Mouse (Mus musculus): ENCODE results near the gene Man2b1. TPM values are rescaled to one million over a fixed set of nuclear protein-coding genes. Genes with fewer than 3 reads are reported as not detected.

Man2b1 gene
- polyA plus RNA-seq, 1 experiment = 38.1 TPM

DNA sequence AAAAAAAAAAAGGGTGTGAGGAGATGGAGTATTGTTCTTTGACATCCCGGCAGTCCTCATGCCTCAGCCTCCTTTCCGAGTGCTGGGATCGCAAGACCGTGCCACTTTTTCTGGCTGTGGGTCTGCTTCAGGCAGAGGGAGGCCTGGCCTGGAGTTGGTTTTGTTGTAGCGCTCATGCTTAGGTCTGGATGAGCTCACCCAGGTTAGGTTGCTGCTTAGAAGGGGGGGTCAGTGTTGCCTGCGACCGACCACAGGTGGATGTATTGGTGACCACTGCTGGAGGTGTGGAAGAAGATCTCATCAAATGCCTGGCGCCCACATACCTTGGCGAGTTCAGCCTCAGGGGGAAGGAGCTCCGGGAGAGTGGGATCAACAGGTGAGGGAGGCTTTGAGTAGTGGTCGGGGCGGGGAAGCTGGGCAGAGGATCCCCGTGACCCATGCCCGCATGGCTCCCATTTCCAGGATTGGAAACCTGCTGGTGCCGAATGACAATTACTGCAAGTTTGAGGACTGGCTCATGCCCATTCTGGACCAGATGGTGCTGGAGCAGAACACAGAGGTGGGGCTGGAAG is 9.9 kb upstream of the Man2b1 start:
- H3K27me3 ChIP-seq (ENCODE audit: control insufficient read depth, insufficient read depth, low read length) = no peaks in the 10 kb centered on the region
- 89% methylated on average over 15 of the region's 15 CpGs for WGBS
- TF ChIP-seq CTCF (IDR thresholded peaks at IDR 0.05; ENCODE audit: extremely low read depth, insufficient read length, insufficient replicate concordance, low read depth, low read length) = no peak
- TF ChIP-seq POLR2A (IDR thresholded peaks at IDR 0.05; ENCODE audit: low read depth, low read length) = no peak

DNA sequence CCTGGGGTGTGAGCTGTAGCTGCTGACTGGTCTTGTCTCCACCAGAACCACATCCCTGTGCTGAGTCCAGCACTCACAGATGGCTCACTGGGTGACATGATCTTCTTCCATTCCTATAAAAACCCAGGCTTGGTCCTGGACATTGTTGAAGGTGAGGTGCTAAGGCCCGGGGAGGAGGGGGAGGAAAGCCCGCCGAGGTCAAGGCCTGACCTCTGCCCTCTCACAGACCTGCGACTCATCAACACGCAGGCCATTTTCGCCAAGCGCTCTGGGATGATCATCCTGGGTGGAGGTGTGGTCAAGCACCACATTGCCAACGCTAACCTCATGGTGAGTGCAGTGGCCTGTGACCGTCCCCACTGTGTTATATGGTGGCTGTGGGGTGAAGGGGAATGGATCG is 8.9 kb upstream of the Man2b1 start:
- H3K4me3 ChIP-seq (ENCODE audit: low read depth, low read length) = no peak overlapping the region
- no peaks in the 10 kb centered on the region for H3K27me3 ChIP-seq (ENCODE audit: control insufficient read depth, insufficient read depth, low read length)
- 81% methylated on average over 10 of the region's 10 CpGs for WGBS
- peaks cover 12% of the 10 kb centered on the region; the same call in 1 of the 2 replicates for H3K4me1 ChIP-seq (ENCODE audit: control insufficient read depth, insufficient read depth, insufficient read length, low read length)
- H3K27ac ChIP-seq (ENCODE audit: insufficient read depth, low read depth, low read length) = no peak overlapping the region
- TF ChIP-seq POLR2A (IDR thresholded peaks at IDR 0.05; ENCODE audit: low read depth, low read length) = no peak
- no peak for TF ChIP-seq CTCF (IDR thresholded peaks at IDR 0.05; ENCODE audit: extremely low read depth, insufficient read length, insufficient replicate concordance, low read depth, low read length)
- peaks cover 25% of the 10 kb centered on the region for H3K36me3 ChIP-seq (ENCODE audit: control insufficient read depth, insufficient read depth, low read length)

More for the DNA sequence above, 9.9 kb upstream of the Man2b1 start:
- Histone ChIP-seq H3K4me3 (ENCODE audit: low read depth, low read length) (no peak overlapping the region), H3K27ac (ENCODE audit: insufficient read depth, low read depth, low read length) (no peak overlapping the region), H3K36me3 (ENCODE audit: control insufficient read depth, insufficient read depth, low read length) (peaks cover 25% of the 10 kb centered on the region), H3K4me1 (ENCODE audit: control insufficient read depth, insufficient read depth, insufficient read length, low read length) (peaks cover 12% of the 10 kb centered on the region; the same call in 1 of the 2 replicates)

DNA sequence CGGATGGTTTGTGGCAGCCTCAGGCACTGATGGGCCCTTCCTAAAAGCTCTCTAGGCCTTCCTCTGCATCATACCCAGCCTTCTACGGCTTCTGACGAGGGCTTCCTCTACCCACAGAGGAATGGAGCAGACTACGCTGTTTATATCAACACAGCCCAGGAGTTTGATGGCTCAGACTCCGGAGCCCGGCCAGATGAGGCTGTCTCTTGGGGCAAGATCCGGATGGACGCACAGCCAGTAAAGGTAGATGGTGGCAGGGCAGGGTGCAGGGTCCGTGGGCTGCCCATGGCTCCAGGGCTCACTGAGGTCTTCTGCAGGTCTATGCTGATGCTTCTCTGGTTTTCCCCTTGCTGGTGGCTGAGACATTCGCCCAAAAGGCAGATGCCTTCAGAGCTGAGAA is 8.5 kb upstream of the Man2b1 start:
- H3K4me1 ChIP-seq (ENCODE audit: control insufficient read depth, insufficient read depth, insufficient read length, low read length) = peaks cover 12% of the 10 kb centered on the region; the same call in 1 of the 2 replicates
- no peak overlapping the region for H3K27ac ChIP-seq (ENCODE audit: insufficient read depth, low read depth, low read length)
- H3K36me3 ChIP-seq (ENCODE audit: control insufficient read depth, insufficient read depth, low read length) = peaks cover 25% of the 10 kb centered on the region
- H3K4me3 ChIP-seq (ENCODE audit: low read depth, low read length) = no peak overlapping the region
- TF ChIP-seq POLR2A (IDR thresholded peaks at IDR 0.05; ENCODE audit: low read depth, low read length) (no peak), CTCF (IDR thresholded peaks at IDR 0.05; ENCODE audit: extremely low read depth, insufficient read length, insufficient replicate concordance, low read depth, low read length) (no peak)
- 95% methylated on average over 10 of the region's 10 CpGs for WGBS
- no peaks in the 10 kb centered on the region for H3K27me3 ChIP-seq (ENCODE audit: control insufficient read depth, insufficient read depth, low read length)

DNA sequence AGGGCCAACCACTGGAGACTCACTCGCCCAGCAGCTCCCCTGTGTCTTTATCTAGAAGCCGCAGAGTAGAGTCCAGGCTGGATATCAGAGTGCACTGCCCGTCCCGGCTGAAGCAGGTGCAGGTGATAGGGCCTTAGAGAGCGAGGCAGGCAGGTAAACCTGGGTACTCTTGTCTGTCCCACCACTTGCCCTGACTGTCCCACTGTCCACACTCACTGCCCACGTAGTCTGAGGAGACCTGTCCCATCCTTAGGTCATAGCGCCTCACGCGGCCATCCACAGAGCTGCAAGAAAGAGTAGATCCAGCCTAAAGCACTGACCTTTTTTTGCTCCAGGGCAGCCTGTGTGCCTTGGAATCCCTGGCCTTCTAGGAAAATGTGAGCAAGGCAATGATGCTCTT is 7.1 kb upstream of the Man2b1 start:
- Histone ChIP-seq H3K4me3 (ENCODE audit: low read depth, low read length) (no peak overlapping the region), H3K27ac (ENCODE audit: insufficient read depth, low read depth, low read length) (no peak overlapping the region), H3K27me3 (ENCODE audit: control insufficient read depth, insufficient read depth, low read length) (no peaks in the 10 kb centered on the region), H3K36me3 (ENCODE audit: control insufficient read depth, insufficient read depth, low read length) (peaks cover 25% of the 10 kb centered on the region), H3K4me1 (ENCODE audit: control insufficient read depth, insufficient read depth, insufficient read length, low read length) (peaks cover 7% of the 10 kb centered on the region; the same call in 1 of the 2 replicates)
- WGBS = 75% methylated on average over 9 of the region's 9 CpGs
- TF ChIP-seq CTCF (IDR thresholded peaks at IDR 0.05; ENCODE audit: extremely low read depth, insufficient read length, insufficient replicate concordance, low read depth, low read length) (peak; percentile 34; the same call in 1 of the 2 replicates), POLR2A (IDR thresholded peaks at IDR 0.05; ENCODE audit: low read depth, low read length) (no peak)

DNA sequence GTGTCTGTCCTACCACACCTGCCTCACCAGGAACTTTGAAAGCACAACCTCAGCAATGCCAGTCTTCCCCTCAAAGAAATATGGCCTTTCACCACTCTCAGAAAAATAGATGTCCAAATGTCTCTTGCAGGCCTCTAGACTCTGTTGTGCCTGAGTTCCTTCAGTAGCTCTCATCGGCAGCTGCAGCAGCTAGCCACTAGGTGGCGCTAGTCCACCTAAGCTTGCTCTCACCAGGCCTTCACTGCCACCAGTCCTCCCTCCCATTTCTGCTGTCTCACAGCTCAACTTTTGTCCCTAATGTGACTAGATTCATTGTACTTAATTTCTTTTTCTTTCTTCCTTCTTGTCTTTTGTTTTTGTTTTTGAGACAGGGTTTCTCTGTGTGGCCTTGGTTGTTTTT is 6.1 kb upstream of the Man2b1 start:
- Histone ChIP-seq H3K4me3 (ENCODE audit: low read depth, low read length) (no peak overlapping the region), H3K4me1 (ENCODE audit: control insufficient read depth, insufficient read depth, insufficient read length, low read length) (peaks cover 10% of the 10 kb centered on the region), H3K36me3 (ENCODE audit: control insufficient read depth, insufficient read depth, low read length) (peaks cover 25% of the 10 kb centered on the region), H3K27me3 (ENCODE audit: control insufficient read depth, insufficient read depth, low read length) (no peaks in the 10 kb centered on the region), H3K27ac (ENCODE audit: insufficient read depth, low read depth, low read length) (no peak overlapping the region)
- TF ChIP-seq POLR2A (IDR thresholded peaks at IDR 0.05; ENCODE audit: low read depth, low read length) (no peak), CTCF (IDR thresholded peaks at IDR 0.05; ENCODE audit: extremely low read depth, insufficient read length, insufficient replicate concordance, low read depth, low read length) (peak; percentile 96)
- 0% methylated on average over 2 of the region's 2 CpGs for WGBS

DNA sequence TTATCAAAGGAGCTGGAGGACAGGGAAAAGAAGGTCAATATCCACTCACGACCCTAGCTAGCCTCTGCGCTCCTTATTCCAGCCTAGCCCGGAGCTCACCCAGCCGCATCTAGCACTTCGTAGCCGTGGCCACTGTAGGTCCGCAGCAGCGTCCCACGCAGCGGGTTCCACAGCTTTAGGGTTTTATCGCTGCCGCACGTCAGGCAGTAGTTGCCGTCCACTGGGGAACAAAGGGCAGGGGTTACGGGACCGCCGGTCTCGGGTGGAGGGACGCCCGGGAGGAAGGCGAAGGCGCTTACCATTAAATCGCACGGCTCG is 2.9 kb upstream of the Man2b1 start:
- WGBS = under 1% methylated on average over 25 of the region's 25 CpGs
- Histone ChIP-seq H3K27me3 (ENCODE audit: control insufficient read depth, insufficient read depth, low read length) (no peaks in the 10 kb centered on the region), H3K27ac (ENCODE audit: insufficient read depth, low read depth, low read length) (peak overlapping the region; percentile 76), H3K4me1 (ENCODE audit: control insufficient read depth, insufficient read depth, insufficient read length, low read length) (peaks cover 12% of the 10 kb centered on the region), H3K4me3 (ENCODE audit: low read depth, low read length) (peak overlapping the region; percentile 91), H3K36me3 (ENCODE audit: control insufficient read depth, insufficient read depth, low read length) (peaks cover 13% of the 10 kb centered on the region)
- TF ChIP-seq POLR2A (IDR thresholded peaks at IDR 0.05; ENCODE audit: low read depth, low read length) (no peak), CTCF (IDR thresholded peaks at IDR 0.05; ENCODE audit: extremely low read depth, insufficient read length, insufficient replicate concordance, low read depth, low read length) (no peak)

DNA sequence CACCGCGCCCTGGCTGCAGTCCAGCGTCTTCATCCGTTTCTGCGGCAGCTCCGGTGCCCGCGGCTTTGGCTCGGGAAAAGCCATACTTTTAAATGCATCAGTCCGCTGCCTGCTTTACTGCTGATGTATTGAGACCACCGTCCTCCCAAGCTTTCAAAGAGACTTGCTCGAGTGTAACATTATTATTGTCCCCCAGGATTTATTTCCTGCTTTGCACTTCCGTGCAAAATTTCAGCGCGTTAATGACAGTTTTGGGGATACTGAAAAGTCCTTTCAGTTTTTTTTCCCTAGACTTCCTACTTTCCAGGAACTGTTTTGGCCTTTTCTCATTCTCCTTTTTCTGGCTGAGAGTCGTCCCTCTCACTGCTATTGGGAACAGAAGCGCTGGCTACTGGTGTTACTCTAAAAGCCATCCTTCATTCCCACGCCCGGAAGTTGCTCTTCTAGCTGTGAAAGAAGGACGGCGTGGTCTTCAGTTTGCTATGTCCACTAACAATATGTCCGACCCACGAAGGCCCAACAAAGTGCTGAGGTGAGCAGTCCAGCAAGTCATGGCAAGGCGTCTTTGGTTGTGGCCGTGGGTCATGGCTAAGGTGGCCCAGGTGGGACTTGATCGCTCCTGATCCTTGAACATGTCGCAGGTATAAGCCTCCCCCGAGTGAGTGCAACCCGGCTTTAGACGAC is 2.4 kb upstream of the Man2b1 start, which contains the start of gene Wdr83os:
Wdr83os (plus strand) TSS at position 209 of the 684 bp plus-strand sequence.
- under 1% methylated on average over 30 of the region's 30 CpGs for WGBS
- Histone ChIP-seq H3K4me1 (ENCODE audit: control insufficient read depth, insufficient read depth, insufficient read length, low read length) (peaks cover 12% of the 10 kb centered on the region), H3K27ac (ENCODE audit: insufficient read depth, low read depth, low read length) (peak within 1 kb of the TSS; percentile 76), H3K27me3 (ENCODE audit: control insufficient read depth, insufficient read depth, low read length) (no peaks in the 10 kb centered on the region), H3K36me3 (ENCODE audit: control insufficient read depth, insufficient read depth, low read length) (peaks cover 12% of the 10 kb centered on the region; the same call in 1 of the 2 replicates), H3K4me3 (ENCODE audit: low read depth, low read length) (peak within 1 kb of the TSS; percentile 91)
- TF ChIP-seq POLR2A (IDR thresholded peaks at IDR 0.05; ENCODE audit: low read depth, low read length) (no peak), CTCF (IDR thresholded peaks at IDR 0.05; ENCODE audit: extremely low read depth, insufficient read length, insufficient replicate concordance, low read depth, low read length) (no peak)

All from small intestine, adult 2 months (tissue).